Mouse (Mus musculus): ENCODE data around the gene Crk.

GRCm38 (mm10) chr11:75668621-75669020 is 10.4 kb upstream of the Crk start:
- no peak for TF ChIP-seq CTCF (IDR thresholded peaks at IDR 0.05; ENCODE audit: borderline replicate concordance, extremely low read depth, insufficient read depth, insufficient read length)
- no peak for TF ChIP-seq POLR2A (IDR thresholded peaks at IDR 0.05; ENCODE audit: borderline replicate concordance, extremely low read depth, insufficient read depth, insufficient read length, poor library complexity, severe bottlenecking)

Data from brain, embryonic 14.5 days (tissue).